Mouse (Mus musculus): ENCODE data around the gene Atg2b. TPM values are rescaled to one million over a fixed set of nuclear protein-coding genes. Genes with fewer than 3 reads are reported as not detected.

Gene Atg2b
- polyA plus RNA-seq, 1 experiment from 2014 or later, result 11.5 TPM

- Histone ChIP-seq H3K4me1 (peaks cover 5% of the 10 kb centered on the region), H3K4me2 (no peak overlapping the region), H3K27ac (no peak overlapping the region), H3K36me3 (peaks cover 19% of the 10 kb centered on the region), H3K4me3 (no peak overlapping the region), H3K9me3 (no peaks in the 10 kb centered on the region), H3K27me3 (no peaks in the 10 kb centered on the region), H3K9ac (no peak overlapping the region)
- WGBS, result 88% methylated on average over 7 of the region's 7 CpGs
- ATAC-seq (ENCODE audit: borderline replicate concordance, extremely low read depth, low FRiP score, low TSS enrichment), result no peak
Observed at GRCm38 (mm10) chr12:105678211-105678610, 6.8 kb downstream of the Atg2b start.

- H3K27me3 ChIP-seq, result no peaks in the 10 kb centered on the region
- H3K27ac ChIP-seq, result no peak overlapping the region
- no peaks in the 10 kb centered on the region for H3K4me1 ChIP-seq
- ATAC-seq (ENCODE audit: borderline replicate concordance, extremely low read depth, low FRiP score, low TSS enrichment), result no peak
- no peaks in the 10 kb centered on the region for H3K9me3 ChIP-seq
- no peak overlapping the region for H3K4me2 ChIP-seq
- H3K9ac ChIP-seq, result no peak overlapping the region
- no peak overlapping the region for H3K4me3 ChIP-seq
- 85% methylated on average over 8 of the region's 8 CpGs for WGBS
- peaks cover 24% of the 10 kb centered on the region for H3K36me3 ChIP-seq
Observed at GRCm38 (mm10) chr12:105676274-105676673, 8.7 kb downstream of the Atg2b start.

- H3K4me3 ChIP-seq, result no peak overlapping the region
- no peaks in the 10 kb centered on the region for H3K4me1 ChIP-seq
- ATAC-seq (ENCODE audit: borderline replicate concordance, extremely low read depth, low FRiP score, low TSS enrichment), result no peak
- no peaks in the 10 kb centered on the region for H3K9me3 ChIP-seq
- H3K27me3 ChIP-seq, result no peaks in the 10 kb centered on the region
- H3K9ac ChIP-seq, result no peak overlapping the region
- WGBS, result 81% methylated on average over 7 of the region's 7 CpGs
- no peak overlapping the region for H3K27ac ChIP-seq
- H3K4me2 ChIP-seq, result no peak overlapping the region
- peaks cover 70% of the 10 kb centered on the region for H3K36me3 ChIP-seq
Observed at GRCm38 (mm10) chr12:105655850-105656249, 29.2 kb downstream of the Atg2b start.

GRCm38 (mm10) chr12:105642770-105643321 lies 42.2 kb downstream of the Atg2b start:
- no peaks in the 10 kb centered on the region for H3K27me3 ChIP-seq
- H3K4me1 ChIP-seq, result 0 out of 2 replicates have a peak, but pooled peaks cover 3% of the 10 kb centered on the region
- H3K36me3 ChIP-seq, result peaks cover 94% of the 10 kb centered on the region
- WGBS, result 57% methylated on average over 11 of the region's 11 CpGs
- no peak overlapping the region for H3K27ac ChIP-seq
- no peak overlapping the region for H3K4me3 ChIP-seq
- ATAC-seq (ENCODE audit: borderline replicate concordance, extremely low read depth, low FRiP score, low TSS enrichment), result no peak
- H3K9ac ChIP-seq, result no peak overlapping the region
- no peak overlapping the region for H3K4me2 ChIP-seq
- no peaks in the 10 kb centered on the region for H3K9me3 ChIP-seq

- Histone ChIP-seq H3K27ac (no peak overlapping the region), H3K36me3 (peaks cover 95% of the 10 kb centered on the region), H3K9ac (no peak overlapping the region), H3K9me3 (no peaks in the 10 kb centered on the region), H3K4me3 (no peak overlapping the region), H3K27me3 (no peaks in the 10 kb centered on the region), H3K4me2 (no peak overlapping the region), H3K4me1 (0 out of 2 replicates have a peak, but pooled peaks cover 2% of the 10 kb centered on the region)
- 72% methylated on average over 4 of the region's 4 CpGs for WGBS
- ATAC-seq (ENCODE audit: borderline replicate concordance, extremely low read depth, low FRiP score, low TSS enrichment), result no peak
Observed at GRCm38 (mm10) chr12:105637554-105637953, 47.5 kb downstream of the Atg2b start.

GRCm38 (mm10) chr12:105636551-105636950 lies 48.5 kb downstream of the Atg2b start:
- Histone ChIP-seq H3K4me2 (no peak overlapping the region), H3K9me3 (no peaks in the 10 kb centered on the region), H3K4me1 (no peaks in the 10 kb centered on the region), H3K4me3 (no peak overlapping the region), H3K36me3 (peaks cover 87% of the 10 kb centered on the region), H3K27ac (no peak overlapping the region), H3K9ac (no peak overlapping the region), H3K27me3 (no peaks in the 10 kb centered on the region)
- no peak for ATAC-seq (ENCODE audit: borderline replicate concordance, extremely low read depth, low FRiP score, low TSS enrichment)
- 93% methylated on average over 9 of the region's 9 CpGs for WGBS

- ATAC-seq (ENCODE audit: borderline replicate concordance, extremely low read depth, low FRiP score, low TSS enrichment), result no peak
- no peak overlapping the region for H3K4me2 ChIP-seq
- peaks cover 67% of the 10 kb centered on the region for H3K36me3 ChIP-seq
- no peaks in the 10 kb centered on the region for H3K4me1 ChIP-seq
- no peaks in the 10 kb centered on the region for H3K27me3 ChIP-seq
- 92% methylated on average over 13 of the region's 13 CpGs for WGBS
- H3K4me3 ChIP-seq, result no peak overlapping the region
- no peaks in the 10 kb centered on the region for H3K9me3 ChIP-seq
- H3K27ac ChIP-seq, result no peak overlapping the region
- H3K9ac ChIP-seq, result no peak overlapping the region
Observed at GRCm38 (mm10) chr12:105634374-105635067, 50.5 kb downstream of the Atg2b start.

GRCm38 (mm10) chr12:105625798-105626197 lies 59.2 kb downstream of the Atg2b start:
- no peak for ATAC-seq (ENCODE audit: borderline replicate concordance, extremely low read depth, low FRiP score, low TSS enrichment)
- H3K4me2 ChIP-seq, result no peak overlapping the region
- H3K4me3 ChIP-seq, result no peak overlapping the region
- H3K36me3 ChIP-seq, result peaks cover 58% of the 10 kb centered on the region
- no peaks in the 10 kb centered on the region for H3K4me1 ChIP-seq
- no peak overlapping the region for H3K9ac ChIP-seq
- no peaks in the 10 kb centered on the region for H3K27me3 ChIP-seq
- H3K27ac ChIP-seq, result no peak overlapping the region
- 54% methylated on average over 7 of the region's 7 CpGs for WGBS
- H3K9me3 ChIP-seq, result no peaks in the 10 kb centered on the region

GRCm38 (mm10) chr12:105622981-105623539 lies 62.0 kb downstream of the Atg2b start:
- peaks cover 69% of the 10 kb centered on the region for H3K36me3 ChIP-seq
- H3K9ac ChIP-seq, result no peak overlapping the region
- no peak overlapping the region for H3K27ac ChIP-seq
- no peaks in the 10 kb centered on the region for H3K9me3 ChIP-seq
- no peak for ATAC-seq (ENCODE audit: borderline replicate concordance, extremely low read depth, low FRiP score, low TSS enrichment)
- WGBS, result 91% methylated on average over 12 of the region's 12 CpGs
- no peaks in the 10 kb centered on the region for H3K27me3 ChIP-seq
- no peak overlapping the region for H3K4me3 ChIP-seq
- no peak overlapping the region for H3K4me2 ChIP-seq
- no peaks in the 10 kb centered on the region for H3K4me1 ChIP-seq

GRCm38 (mm10) chr12:105622048-105622447 lies 63.0 kb downstream of the Atg2b start:
- H3K9me3 ChIP-seq, result no peaks in the 10 kb centered on the region
- peaks cover 71% of the 10 kb centered on the region for H3K36me3 ChIP-seq
- ATAC-seq (ENCODE audit: borderline replicate concordance, extremely low read depth, low FRiP score, low TSS enrichment), result no peak
- no peaks in the 10 kb centered on the region for H3K4me1 ChIP-seq
- H3K9ac ChIP-seq, result no peak overlapping the region
- H3K27me3 ChIP-seq, result no peaks in the 10 kb centered on the region
- WGBS, result 88% methylated on average over 7 of the region's 7 CpGs
- no peak overlapping the region for H3K4me2 ChIP-seq
- H3K4me3 ChIP-seq, result no peak overlapping the region
- H3K27ac ChIP-seq, result no peak overlapping the region

- no peak overlapping the region for H3K9ac ChIP-seq
- H3K36me3 ChIP-seq, result peaks cover 22% of the 10 kb centered on the region
- no peak for ATAC-seq (ENCODE audit: borderline replicate concordance, extremely low read depth, low FRiP score, low TSS enrichment)
- WGBS, result 86% methylated on average over 10 of the region's 10 CpGs
- H3K27me3 ChIP-seq, result no peaks in the 10 kb centered on the region
- no peaks in the 10 kb centered on the region for H3K4me1 ChIP-seq
- no peak overlapping the region for H3K27ac ChIP-seq
- no peak overlapping the region for H3K4me2 ChIP-seq
- H3K4me3 ChIP-seq, result no peak overlapping the region
- H3K9me3 ChIP-seq, result no peaks in the 10 kb centered on the region
Observed at GRCm38 (mm10) chr12:105613559-105613958, 71.5 kb downstream of the Atg2b start.

GRCm38 (mm10) chr12:105611748-105612147 lies 73.3 kb downstream of the Atg2b start:
- Histone ChIP-seq H3K9me3 (no peaks in the 10 kb centered on the region), H3K4me2 (no peak overlapping the region), H3K36me3 (peaks cover 6% of the 10 kb centered on the region), H3K4me3 (no peak overlapping the region), H3K27ac (no peak overlapping the region), H3K9ac (no peak overlapping the region), H3K4me1 (no peaks in the 10 kb centered on the region), H3K27me3 (no peaks in the 10 kb centered on the region)
- 9% methylated on average over 7 of the region's 7 CpGs for WGBS
- no peak for ATAC-seq (ENCODE audit: borderline replicate concordance, extremely low read depth, low FRiP score, low TSS enrichment)
